Mouse (Mus musculus) ES-CJ7 (cell line): ENCODE results near the gene Lipm.

Experiments used
- DNase-seq: peaks from one replicate; pipeline ENCODE4 v3.0.0; 2011; ENCODE audit warnings: low read depth, low spot score

Gene Lipm

GRCm38 (mm10) chr19:34165891-34166290 lies 65.2 kb downstream of the Lipm start, which contains the start of gene Ankrd22:
TSS of gene Ankrd22 (minus strand) at chr19:34166053.
- no peak for DNase-seq

GRCm38 (mm10) chr19:34166386-34166785 lies 65.7 kb downstream of the Lipm start:
- DNase-seq = no peak

DNA sequence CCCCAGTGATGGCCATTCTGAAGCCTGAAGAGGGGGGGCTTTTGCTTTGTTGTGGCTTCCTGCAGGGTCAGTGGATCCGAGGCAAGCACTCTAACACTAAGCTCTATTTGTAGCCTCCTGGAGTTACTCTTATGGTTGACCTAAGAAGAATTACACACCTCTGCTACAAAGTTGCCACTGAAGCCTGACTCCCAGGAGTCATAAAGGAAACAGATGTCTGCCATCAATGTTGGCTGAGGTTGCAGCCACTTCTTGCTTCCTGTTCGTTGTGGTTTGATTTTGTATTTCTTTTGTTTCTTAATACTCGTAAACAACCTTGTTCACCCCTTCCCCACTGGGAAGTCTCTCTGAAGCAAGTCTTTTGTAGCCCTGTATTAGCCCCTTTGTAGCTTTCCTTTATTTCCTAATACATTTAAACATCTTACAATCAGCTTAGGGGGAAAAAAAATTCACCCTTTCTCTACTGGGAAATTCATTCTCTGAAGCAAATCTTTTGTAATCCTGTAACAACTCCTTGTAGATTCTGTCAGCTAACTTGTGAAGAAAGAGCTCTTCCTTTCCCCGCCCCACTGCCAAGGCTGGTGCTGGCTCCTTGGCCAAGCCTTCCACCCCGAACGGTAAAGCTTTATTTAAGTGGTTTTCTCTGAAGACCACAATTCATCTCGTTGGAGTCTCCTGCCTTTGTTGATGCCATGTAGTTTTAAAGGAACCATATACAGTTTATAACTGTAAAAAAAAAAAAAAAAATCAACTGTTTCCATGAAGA lies 67.3 kb downstream of the Lipm start:
- no peak for DNase-seq

GRCm38 (mm10) chr19:34169121-34169520 lies 68.4 kb downstream of the Lipm start:
- no peak for DNase-seq

DNA sequence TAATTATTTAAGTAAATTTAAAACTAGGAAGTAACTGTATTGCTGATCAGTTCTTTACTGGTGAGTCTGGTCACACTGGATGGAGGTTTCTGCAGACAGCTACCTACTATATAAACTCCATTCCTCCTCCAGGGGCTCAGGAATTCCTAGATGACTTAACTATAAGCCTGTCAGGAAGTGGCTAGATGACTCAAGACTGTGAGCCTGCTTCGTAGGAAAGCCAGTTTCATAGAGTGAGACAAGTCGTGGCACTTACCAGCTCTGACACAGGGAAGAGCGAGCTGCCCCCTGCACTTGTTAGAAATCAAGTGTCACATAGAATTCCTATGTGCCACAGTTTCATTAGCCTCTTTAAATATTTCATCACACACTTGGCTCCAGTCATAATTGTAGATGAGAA lies 70.4 kb downstream of the Lipm start:
- DNase-seq = no peak
